Mouse (Mus musculus) limb, embryonic 11.5 days (tissue): ENCODE data around the gene Cntd1. TPM values are rescaled to one million over a fixed set of nuclear protein-coding genes. Genes with fewer than 3 reads are reported as not detected.
A peak's percentile ranks its signal among the peaks of the same experiment; 100 is the strongest.

ENCODE experiments used
- ATAC-seq: fragments of 200-750 bp; cut with Nextera tagmentation; 2 replicates; pipeline ENCODE4 v1.8.0; 2017; ENCODE audit warnings: low read depth; ENCODE audit not compliant: insufficient number of reproducible peaks, low FRiP score, low TSS enrichment
- DNase-seq: peaks from one replicate; pipeline ENCODE4 v3.0.0-alpha.2; 2015; ENCODE audit warnings: low spot score
- H3K27ac ChIP-seq: fragments of 300-500 bp; sonication (generic); replicated peaks from 2 replicates; pipeline ENCODE4 v1.5.1; 2014; ENCODE audit warnings: low read depth, mild to moderate bottlenecking, low read length
- H3K27me3 ChIP-seq: fragments of 300-500 bp; sonication (generic); 2 replicates; pipeline ENCODE4 v1.6.1; 2014; ENCODE audit warnings: mild to moderate bottlenecking, low read length, mixed read lengths; ENCODE audit not compliant: control insufficient read depth, insufficient read depth
- H3K36me3 ChIP-seq: fragments of 300-500 bp; sonication (generic); 2 replicates; pipeline ENCODE4 v1.6.1; 2014; ENCODE audit warnings: mild to moderate bottlenecking, low read length, moderate library complexity, mixed read lengths; ENCODE audit not compliant: control insufficient read depth, insufficient read depth
- H3K4me1 ChIP-seq: fragments of 300-500 bp; sonication (generic); 2 replicates; pipeline ENCODE4 v1.6.1; 2014; ENCODE audit warnings: low read length, mixed read lengths; ENCODE audit not compliant: control insufficient read depth, insufficient read depth
- H3K4me2 ChIP-seq: fragments of 300-500 bp; sonication (generic); 2 replicates; pipeline ENCODE4 v1.6.1; 2014; ENCODE audit warnings: low read depth, mild to moderate bottlenecking, moderate library complexity; ENCODE audit not compliant: severe bottlenecking
- H3K4me3 ChIP-seq: fragments of 300-500 bp; sonication (generic); 2 replicates; pipeline ENCODE4 v1.5.1; 2014; ENCODE audit warnings: low read depth, low read length
- H3K9ac ChIP-seq: fragments of 300-500 bp; sonication (generic); 2 replicates; pipeline ENCODE4 v1.6.1; 2014; ENCODE audit warnings: mild to moderate bottlenecking, low read length
- H3K9me3 ChIP-seq: fragments of 300-500 bp; sonication (generic); 2 replicates; pipeline ENCODE4 v1.6.1; 2016; ENCODE audit warnings: low read length; ENCODE audit not compliant: control insufficient read depth
- WGBS: fragments of 180-500 bp; shearing (Covaris S2); extraction: QIAGEN DNeasy Blood & Tissue Kit; methylation state at CpG from one replicate; pipeline ENCODE4 v1.1.7; 2014; 5-methylcytosine and 5-hydroxymethylcytosine counted together
- polyA plus RNA-seq: library from polyadenylated mRNA; unstranded; fragments of >200 nt; fragmentation: Nextera tagmentation; extraction: Ambion mirVana; gene quantifications from 2 replicates; pipeline ENCODE4 v1.2.1, GENCODE M21; 2014

Cntd1 gene
- polyA plus RNA-seq, 1 experiment from 2014 or later: 1.3 TPM

DNA sequence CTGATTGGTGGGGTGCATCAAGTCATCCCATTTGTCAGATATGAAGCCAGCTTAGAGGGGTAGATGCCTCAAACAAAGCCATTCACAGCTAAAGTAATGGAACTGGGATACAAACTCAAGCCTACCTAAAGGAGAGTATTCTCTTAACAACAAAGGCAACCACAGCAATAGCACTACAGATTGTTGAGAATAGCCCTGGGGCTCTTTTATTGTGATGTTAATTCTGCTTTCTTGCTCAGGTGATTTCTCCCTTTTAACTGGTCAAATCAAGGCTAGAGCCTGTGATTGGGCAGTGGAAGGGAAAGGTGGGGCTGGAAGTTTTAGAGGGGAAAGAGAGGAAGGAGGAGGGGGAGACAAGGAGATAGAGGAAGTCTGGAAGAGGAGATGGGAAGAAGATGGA is 44.7 kb upstream of the Cntd1 start:
- Histone ChIP-seq H3K9ac (no peak overlapping the region), H3K4me3 (no peak overlapping the region), H3K9me3 (no peaks in the 10 kb centered on the region), H3K27ac (no peak overlapping the region), H3K27me3 (no peaks in the 10 kb centered on the region), H3K4me1 (peaks cover 22% of the 10 kb centered on the region), H3K36me3 (no peaks in the 10 kb centered on the region), H3K4me2 (no peak overlapping the region)
- no peak for ATAC-seq
- no peak for DNase-seq

DNA sequence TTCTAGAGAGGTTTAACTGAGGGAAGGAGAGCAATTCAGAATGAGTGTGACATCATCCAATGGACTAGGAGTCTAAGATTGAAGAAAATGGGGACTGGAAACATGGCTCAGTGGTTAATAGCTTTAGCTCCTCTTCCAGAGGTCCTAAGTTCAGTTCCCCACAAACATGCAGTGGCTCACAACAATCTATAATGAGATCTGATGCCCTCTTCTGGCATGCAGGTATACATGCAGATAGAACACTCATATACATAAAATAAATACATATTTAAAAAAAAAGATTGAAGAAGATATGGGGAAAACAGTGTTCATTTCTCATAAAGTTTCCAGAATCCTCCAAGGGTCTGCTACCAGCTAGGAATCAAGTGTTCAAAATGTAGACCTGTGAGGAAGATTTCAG is 43.4 kb upstream of the Cntd1 start:
- Histone ChIP-seq H3K4me2 (no peak overlapping the region), H3K36me3 (no peaks in the 10 kb centered on the region), H3K9ac (no peak overlapping the region), H3K9me3 (no peaks in the 10 kb centered on the region), H3K27ac (no peak overlapping the region), H3K4me1 (peaks cover 16% of the 10 kb centered on the region), H3K27me3 (no peaks in the 10 kb centered on the region), H3K4me3 (no peak overlapping the region)
- ATAC-seq (no peak), DNase-seq (no peak)

DNA sequence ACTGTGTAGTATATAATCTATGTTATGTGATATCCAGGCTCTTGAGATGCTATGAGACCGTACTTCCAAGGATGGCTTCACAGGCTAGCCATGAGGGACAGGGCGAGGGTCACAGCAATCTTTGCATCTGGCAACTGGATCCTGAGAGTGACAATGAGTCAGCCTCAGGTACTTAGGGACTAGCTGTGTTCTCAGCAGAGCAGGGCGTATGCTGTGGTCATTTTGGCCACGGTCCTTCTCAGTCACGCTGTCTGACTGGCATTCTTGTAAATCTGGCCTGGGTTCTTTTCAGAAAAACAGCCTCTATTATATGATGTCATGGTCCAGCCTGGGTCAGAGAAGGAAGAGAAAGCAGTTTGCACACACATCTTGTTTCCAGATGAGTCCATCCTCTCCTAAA is 42.0 kb upstream of the Cntd1 start:
- Histone ChIP-seq H3K4me2 (no peak overlapping the region), H3K27ac (no peak overlapping the region), H3K27me3 (no peaks in the 10 kb centered on the region), H3K36me3 (no peaks in the 10 kb centered on the region), H3K9me3 (no peaks in the 10 kb centered on the region), H3K9ac (no peak overlapping the region), H3K4me3 (no peak overlapping the region), H3K4me1 (peaks cover 6% of the 10 kb centered on the region; the same call in 1 of the 2 replicates)
- no peak for DNase-seq
- WGBS: 94% methylated on average over 5 of the region's 5 CpGs
- ATAC-seq: no peak

DNA sequence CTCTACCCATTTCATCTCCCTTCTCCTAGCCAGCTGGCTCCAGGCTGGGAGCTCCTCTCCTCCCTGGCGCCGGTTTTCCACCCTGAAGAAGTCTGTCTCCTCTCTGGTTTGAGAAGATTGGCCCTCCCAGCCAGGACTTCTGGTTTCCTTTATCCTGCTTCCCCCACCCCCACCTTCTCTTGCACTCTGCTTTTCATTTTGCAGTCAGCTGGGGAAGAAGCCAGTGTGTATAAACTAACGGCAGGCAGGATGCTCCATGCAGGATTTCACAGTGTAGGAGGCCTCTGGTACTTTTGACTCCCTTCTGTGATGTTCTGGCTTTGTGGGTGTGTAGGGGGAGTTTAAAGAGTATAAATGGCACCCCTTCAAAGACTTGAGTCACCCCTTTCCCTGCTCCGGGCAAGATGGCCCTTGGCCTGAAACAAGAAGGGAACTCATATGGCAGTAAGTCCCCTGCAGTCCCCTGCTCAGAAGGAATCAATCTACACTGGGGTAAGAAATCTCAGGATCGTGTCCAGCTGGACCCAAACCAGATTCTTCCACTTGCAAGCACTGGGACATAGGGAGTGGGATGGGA is 40.7 kb upstream of the Cntd1 start:
- Histone ChIP-seq H3K9me3 (no peaks in the 10 kb centered on the region), H3K27ac (0 out of 2 replicates have a peak overlapping the region, but pooled peaks have one; percentile 22), H3K36me3 (no peaks in the 10 kb centered on the region), H3K4me2 (no peak overlapping the region), H3K9ac (no peak overlapping the region), H3K4me1 (peaks cover 3% of the 10 kb centered on the region; the same call in 1 of the 2 replicates), H3K4me3 (no peak overlapping the region), H3K27me3 (no peaks in the 10 kb centered on the region)
- WGBS: 23% methylated on average over 5 of the region's 5 CpGs
- DNase-seq (peak; percentile 23), ATAC-seq (no peak)

DNA sequence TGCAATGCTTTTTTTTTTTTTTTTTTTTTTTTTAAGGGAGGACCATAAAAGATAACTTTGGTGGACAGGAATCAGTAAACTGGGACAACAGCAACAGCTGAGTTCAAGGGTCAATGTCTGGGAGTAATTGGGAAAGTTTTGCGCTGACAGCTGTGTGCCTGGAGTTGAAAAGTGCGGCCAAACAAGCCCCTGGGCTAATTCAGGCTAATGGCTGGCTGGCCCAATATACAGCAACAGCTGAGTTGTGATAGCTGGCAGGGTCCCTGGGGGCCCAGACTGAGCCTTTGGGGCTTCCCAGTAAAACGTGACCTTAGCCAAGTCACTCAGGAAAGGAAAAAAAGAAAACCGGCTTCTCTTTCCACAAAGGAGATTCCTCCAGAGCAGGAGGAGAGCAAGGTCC is 33.7 kb upstream of the Cntd1 start:
- Histone ChIP-seq H3K27me3 (0 out of 2 replicates have a peak, but pooled peaks cover 5% of the 10 kb centered on the region), H3K4me2 (peak overlapping the region; percentile 96), H3K9ac (no peak overlapping the region), H3K36me3 (no peaks in the 10 kb centered on the region), H3K4me1 (peaks cover 25% of the 10 kb centered on the region), H3K27ac (peak overlapping the region; percentile 71; the same call in 1 of the 2 replicates), H3K9me3 (no peaks in the 10 kb centered on the region), H3K4me3 (no peak overlapping the region; the same call in 1 of the 2 replicates)
- WGBS: 3% methylated on average over 4 of the region's 4 CpGs
- DNase-seq: peak; percentile 71
- ATAC-seq: no peak

DNA sequence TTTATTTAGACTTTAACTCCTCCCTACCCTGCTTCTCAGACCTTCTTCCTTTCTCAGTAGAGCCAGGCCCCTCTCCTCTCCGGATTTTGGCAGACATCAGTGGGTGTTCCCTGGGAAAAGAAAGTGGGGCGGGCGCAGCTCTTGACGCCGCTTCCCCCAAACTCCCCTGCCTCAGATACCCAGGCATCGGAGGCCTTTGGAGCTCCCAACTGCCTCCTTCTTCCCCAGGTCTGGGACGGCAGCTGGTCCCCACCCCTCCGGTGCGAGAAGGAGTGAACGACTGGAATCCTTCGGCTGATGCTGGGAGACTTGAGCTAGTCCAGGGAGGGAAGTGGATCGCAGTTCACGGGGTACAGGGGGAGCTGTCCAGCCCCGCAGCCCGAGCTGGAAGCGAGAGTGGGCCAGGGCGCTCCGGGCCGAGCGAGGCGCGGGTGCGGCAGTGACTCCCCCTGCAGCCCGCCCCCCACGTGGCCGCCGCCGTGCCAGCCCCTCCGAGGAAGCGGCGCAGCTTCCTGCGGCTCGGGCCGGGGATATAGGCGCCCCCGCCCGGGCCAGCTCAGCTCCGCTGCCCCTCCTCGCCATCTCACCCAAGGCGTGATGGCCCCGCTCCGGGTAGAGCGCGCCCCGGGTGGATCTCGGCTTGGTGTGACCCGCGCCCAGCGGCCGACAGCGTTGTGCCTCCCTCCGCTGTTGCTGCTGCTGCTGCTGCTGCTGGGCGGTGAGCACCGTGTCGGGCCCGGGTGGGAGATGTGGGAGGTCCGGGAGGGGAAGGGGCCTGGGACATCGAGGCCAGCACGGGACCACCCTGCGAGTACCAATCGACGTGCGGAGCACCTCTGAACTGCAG is 32.7 kb upstream of the Cntd1 start, which contains the start of gene Ramp2:
Gene Ramp2 (plus strand): TSS at position 174 of the 847 bp plus-strand sequence.
- Histone ChIP-seq H3K4me3 (peak within 1 kb of the TSS; percentile 54), H3K4me1 (peaks cover 25% of the 10 kb centered on the region)
- peak; percentile 54; the same call in 1 of the 2 replicates for ATAC-seq

DNA sequence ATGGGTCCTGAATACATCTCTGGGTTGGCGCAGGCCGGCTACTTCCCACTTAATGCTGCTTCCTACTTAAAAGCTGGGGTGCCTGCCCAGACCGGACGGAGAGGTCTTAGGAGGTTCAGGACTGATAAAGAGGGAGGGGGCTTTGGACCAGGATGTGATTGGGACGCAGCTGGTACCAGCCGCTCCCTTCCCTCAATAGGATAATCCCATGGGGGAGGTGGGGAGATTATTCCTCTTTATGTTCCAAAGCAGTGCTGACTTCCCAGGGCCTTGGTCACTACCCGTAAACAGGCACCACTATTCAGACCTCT is 32.2 kb upstream of the Cntd1 start:
- no peak for ATAC-seq
- peak overlapping the region; percentile 96 for H3K4me2 ChIP-seq
- H3K9ac ChIP-seq: peak overlapping the region; percentile 70
- no peak for DNase-seq
- 9% methylated on average over 7 of the region's 7 CpGs for WGBS
- H3K4me3 ChIP-seq: peak overlapping the region; percentile 54
- H3K27me3 ChIP-seq: 0 out of 2 replicates have a peak, but pooled peaks cover 5% of the 10 kb centered on the region
- H3K9me3 ChIP-seq: no peaks in the 10 kb centered on the region
- no peaks in the 10 kb centered on the region for H3K36me3 ChIP-seq
- H3K4me1 ChIP-seq: peaks cover 25% of the 10 kb centered on the region
- H3K27ac ChIP-seq: no peak overlapping the region

More for the DNA sequence above, 32.7 kb upstream of the Cntd1 start, which contains the start of gene Ramp2:
- Histone ChIP-seq H3K27ac (peak within 1 kb of the TSS; percentile 71; the same call in 1 of the 2 replicates), H3K36me3 (no peaks in the 10 kb centered on the region), H3K9me3 (no peaks in the 10 kb centered on the region), H3K9ac (peak within 1 kb of the TSS; percentile 70), H3K4me2 (peak within 1 kb of the TSS; percentile 96), H3K27me3 (0 out of 2 replicates have a peak, but pooled peaks cover 5% of the 10 kb centered on the region)
- under 1% methylated on average over 61 of the region's 63 CpGs for WGBS
- peak; percentile 66 for DNase-seq

DNA sequence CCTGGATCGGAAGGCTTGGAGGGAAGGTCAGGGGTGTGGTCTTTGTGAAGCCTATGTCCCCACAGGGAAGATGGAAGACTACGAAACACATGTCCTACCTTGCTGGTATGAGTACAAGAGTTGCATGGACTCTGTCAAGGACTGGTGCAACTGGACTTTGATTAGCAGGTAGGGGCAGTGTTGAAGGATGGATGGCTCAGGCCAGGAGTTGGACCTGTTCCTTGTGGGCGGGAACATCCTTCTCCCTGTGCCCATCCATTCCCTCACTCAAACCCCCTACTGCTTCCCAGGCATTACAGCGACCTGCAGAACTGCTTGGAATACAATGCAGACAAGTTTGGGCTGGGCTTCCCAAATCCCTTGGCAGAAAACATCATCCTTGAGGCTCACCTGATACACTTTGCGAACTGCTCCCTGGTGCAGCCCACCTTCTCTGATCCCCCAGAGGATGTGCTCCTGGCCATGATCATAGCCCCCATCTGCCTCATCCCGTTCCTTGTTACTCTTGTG is 31.2 kb upstream of the Cntd1 start:
- Histone ChIP-seq H3K4me3 (peak overlapping the region; percentile 2; the same call in 1 of the 2 replicates), H3K27me3 (0 out of 2 replicates have a peak, but pooled peaks cover 5% of the 10 kb centered on the region), H3K4me2 (no peak overlapping the region), H3K9ac (no peak overlapping the region), H3K9me3 (no peaks in the 10 kb centered on the region), H3K4me1 (peaks cover 26% of the 10 kb centered on the region), H3K36me3 (no peaks in the 10 kb centered on the region), H3K27ac (no peak overlapping the region)
- DNase-seq: no peak
- ATAC-seq: no peak
- 80% methylated on average over 6 of the region's 6 CpGs for WGBS
